Mouse (Mus musculus) NIH3T3 (cell line): Measurements from ENCODE around the gene Pqlc2.

ENCODE experiments used
- DNase-seq: peaks from one replicate; pipeline ENCODE4 v3.0.0-alpha.2; 2012; ENCODE audit warnings: low read depth

Pqlc2 gene

DNA sequence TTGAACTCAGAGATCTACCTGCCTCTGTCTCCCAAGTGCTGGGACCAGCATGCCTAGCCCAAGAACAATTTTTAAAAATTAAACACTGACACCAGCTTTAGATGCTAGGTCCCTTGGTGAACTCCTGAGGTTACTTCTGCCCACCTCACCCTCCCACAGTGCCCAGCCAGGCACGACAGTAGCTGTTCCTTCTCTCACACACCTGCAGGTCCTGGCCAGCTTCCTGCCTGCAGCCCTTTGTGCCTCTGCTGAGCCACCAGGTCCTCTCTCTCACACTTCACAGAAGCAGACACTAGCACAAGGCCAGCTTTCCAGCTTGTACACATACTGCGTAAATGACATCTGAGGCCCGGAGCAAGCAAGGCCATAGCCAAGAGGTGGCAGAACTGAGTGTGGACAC, 5.0 kb downstream of the Pqlc2 start:
- no peak for DNase-seq

GRCm38 (mm10) chr4:139302241-139302640, 8.3 kb downstream of the Pqlc2 start:
- DNase-seq, result no peak

GRCm38 (mm10) chr4:139301780-139302179, 8.7 kb downstream of the Pqlc2 start:
- no peak for DNase-seq

DNA sequence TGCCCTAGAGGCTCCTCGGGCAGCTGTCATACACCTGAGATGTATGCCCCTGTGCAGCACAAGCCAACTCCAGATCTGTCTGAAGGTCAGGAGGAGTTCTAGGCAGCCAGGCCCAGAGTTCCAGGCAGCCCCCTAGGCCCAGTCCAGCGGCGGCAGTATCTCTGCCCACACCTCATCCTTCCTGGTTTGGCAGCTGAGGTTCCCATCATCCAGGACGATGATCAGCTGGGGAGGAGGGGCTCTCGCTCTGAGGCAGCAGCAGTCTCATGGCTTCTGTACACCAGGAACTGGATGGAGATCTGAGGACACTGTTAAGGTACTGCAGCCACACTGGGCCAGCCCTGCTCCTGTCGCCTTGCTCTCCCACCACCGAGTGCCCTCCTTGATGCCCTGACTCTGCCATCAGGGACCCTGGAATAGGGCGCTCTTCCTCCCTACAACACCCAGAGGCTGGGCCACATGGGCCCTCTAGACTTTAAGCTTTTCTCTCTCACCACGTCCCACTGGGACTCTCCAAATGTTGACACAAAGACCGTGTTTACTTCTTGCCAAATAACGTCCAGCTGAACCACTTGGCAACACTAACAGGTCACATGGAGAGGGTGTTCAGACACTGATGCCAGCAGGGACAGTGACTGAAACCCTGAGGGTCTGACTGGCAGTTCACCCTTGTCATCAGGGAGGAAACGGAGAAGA, 11.7 kb downstream of the Pqlc2 start:
- no peak for DNase-seq

GRCm38 (mm10) chr4:139297566-139297965, 12.9 kb downstream of the Pqlc2 start:
- no peak for DNase-seq

DNA sequence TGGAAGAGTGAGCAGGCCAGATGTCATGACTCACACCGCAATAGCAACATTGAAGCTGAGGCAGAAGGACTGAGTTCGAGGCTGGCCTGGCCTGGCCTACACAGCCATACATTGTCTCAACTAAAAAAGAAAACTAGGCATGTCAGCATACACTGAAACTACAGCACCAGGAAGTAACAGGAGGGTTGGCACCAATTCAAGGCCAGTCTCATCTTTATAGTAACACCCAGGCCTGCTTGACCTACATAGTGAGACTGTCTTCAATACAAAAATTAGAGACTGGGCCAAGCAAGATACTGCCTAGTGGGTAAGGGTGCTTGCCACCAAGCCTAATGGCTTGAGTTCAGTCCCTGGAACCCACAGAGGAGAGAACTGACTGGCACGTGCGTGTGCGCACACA, 18.5 kb downstream of the Pqlc2 start:
- DNase-seq, result no peak

GRCm38 (mm10) chr4:139291099-139291498, 19.4 kb downstream of the Pqlc2 start:
- DNase-seq, result no peak

- DNase-seq, result peak; percentile 74
These were observed 21.5 kb downstream of the Pqlc2 start for GRCm38 (mm10) chr4:139289017-139289416.

DNA sequence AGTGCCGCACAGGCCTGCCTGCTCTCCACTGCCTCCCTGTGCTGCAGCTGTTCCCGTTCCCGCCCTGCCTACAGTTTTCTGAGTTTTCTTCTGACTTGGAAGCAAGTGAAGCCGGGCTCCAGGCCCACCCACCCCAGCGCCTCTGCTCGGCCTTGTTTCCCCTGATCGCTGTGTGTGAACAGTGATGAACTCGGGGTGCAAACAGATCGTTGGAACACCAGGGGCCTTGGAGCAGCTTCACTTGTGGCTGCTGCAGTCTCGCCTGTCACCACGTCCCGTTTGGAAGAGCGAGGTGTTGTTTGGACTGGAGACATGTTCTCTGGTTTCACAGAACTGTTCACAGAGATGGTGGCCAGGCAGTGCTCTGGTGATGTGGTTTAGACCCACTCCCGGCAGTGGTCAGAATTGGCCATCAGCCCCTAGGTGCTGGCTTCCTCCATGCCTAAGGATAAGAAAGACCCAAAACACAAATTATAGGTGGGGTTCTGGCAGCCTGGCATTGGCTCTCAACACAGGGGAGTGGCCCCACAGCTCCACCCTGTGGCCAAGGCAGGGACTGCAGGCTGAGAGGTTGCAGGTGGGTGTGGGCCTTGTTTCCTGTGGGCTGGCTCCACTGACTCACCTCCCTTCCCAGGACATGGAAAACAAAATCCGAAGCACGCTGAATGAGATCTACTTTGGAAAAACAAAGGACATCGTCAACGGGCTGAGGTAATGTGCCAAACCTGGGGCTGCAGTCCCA, 23.2 kb downstream of the Pqlc2 start:
- peak; percentile 89 for DNase-seq

DNA sequence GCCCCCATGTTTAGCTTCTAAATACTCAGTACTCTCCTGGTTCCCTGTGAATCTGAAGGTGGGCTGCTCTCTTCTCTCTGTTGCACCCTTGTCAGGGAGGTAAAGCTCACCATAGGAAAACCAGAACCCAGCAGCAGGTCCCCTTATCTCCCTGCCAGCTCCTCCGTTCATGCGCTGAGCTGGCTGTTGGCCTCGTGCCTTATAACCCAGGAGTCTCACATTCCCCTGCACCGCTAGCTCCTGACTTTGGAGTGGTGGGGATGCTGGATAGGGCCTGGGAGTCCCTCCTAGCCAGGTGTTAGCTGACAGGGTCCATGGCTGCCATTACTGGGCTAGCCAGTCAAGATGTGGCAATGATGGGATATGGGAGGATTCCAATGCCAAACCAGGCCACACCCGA, 24.3 kb downstream of the Pqlc2 start:
- no peak for DNase-seq

DNA sequence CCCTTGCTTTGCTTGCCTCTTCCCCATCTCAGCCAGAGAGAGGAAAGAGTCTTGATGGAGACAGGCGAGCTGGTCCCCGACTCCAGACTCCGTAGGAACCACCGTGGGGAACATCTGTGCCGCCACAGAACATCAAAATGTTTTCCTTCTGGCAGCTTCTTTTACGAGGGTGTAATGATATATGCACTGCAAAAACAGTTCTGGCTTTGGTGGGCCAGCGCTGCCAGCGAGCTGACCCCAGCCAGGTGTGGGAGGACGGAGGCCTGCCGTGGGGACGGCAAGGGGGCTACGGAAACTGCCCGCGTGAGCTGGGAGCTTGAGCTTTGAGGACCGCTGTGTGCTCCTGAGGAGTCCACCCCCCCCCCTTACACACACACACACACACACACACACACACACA, 25.6 kb downstream of the Pqlc2 start:
- no peak for DNase-seq

- DNase-seq, result no peak
These were observed 27.5 kb downstream of the Pqlc2 start for GRCm38 (mm10) chr4:139282955-139283417.

GRCm38 (mm10) chr4:139281791-139282345, 28.6 kb downstream of the Pqlc2 start:
- no peak for DNase-seq

GRCm38 (mm10) chr4:139280530-139280929, 30.0 kb downstream of the Pqlc2 start:
- no peak for DNase-seq

- no peak for DNase-seq
These were observed 34.1 kb downstream of the Pqlc2 start for GRCm38 (mm10) chr4:139276411-139276810.

- DNase-seq, result no peak
These were observed 35.9 kb downstream of the Pqlc2 start for GRCm38 (mm10) chr4:139274573-139274972.

DNA sequence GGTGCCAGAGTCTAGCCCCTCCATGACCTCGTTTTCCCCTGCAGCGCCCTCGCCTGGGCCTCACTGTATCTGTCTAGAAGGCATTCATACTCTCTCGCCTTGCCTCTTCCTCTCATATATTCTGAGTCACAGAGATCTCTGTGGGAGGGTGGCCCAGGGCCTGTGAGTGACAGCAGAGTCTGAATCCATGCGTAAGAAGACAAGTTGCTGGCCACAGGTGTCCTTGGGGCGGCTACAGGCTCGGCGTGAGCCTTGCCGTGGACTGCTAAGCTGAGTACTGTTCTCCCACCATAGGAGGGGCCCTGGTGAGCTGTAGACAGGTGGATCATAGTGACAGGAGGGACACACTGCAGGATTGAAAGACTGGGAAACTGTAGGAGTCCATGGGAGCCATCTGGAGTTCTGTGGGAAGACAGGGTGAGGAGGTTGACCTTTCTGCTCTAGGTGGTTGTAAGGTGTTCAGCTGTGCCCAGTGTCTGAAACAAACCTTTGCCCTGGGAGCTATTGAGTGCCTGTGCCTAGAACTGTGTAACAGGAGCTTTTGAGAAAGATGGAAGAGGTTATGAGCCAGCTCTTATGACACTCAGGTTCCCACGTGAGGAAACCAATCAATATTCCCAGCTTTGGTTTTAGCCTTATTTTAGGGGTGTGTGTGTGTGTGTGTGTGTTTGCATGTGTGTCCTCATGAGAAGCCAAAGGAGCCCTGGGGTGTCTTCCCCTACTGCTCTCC, 37.4 kb downstream of the Pqlc2 start:
- DNase-seq, result no peak

- no peak for DNase-seq
These were observed 38.9 kb downstream of the Pqlc2 start for GRCm38 (mm10) chr4:139271562-139271961.

- DNase-seq, result no peak
These were observed 40.3 kb downstream of the Pqlc2 start for GRCm38 (mm10) chr4:139270168-139270567.

GRCm38 (mm10) chr4:139268242-139268641, 42.3 kb downstream of the Pqlc2 start:
- no peak for DNase-seq

DNA sequence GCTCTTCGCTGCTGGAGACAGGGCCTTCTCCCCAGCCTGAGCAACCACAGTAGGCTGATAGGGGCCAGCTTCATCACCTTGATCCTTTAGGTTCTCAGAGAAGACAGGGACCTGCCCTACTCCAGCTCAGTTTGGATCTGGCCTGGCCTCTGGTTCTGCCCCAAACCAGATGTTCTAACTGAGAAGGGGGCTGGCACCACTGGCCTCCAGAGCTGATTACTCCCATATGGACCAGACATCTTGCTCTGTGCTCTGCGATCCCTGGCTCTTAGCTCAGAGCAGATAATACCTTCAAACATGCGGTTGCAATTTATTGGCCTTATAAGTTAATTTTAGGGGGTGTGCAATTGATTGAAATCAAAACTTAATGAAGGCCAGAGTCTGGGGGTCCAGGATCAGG, 43.2 kb downstream of the Pqlc2 start:
- DNase-seq, result peak; percentile 48

DNA sequence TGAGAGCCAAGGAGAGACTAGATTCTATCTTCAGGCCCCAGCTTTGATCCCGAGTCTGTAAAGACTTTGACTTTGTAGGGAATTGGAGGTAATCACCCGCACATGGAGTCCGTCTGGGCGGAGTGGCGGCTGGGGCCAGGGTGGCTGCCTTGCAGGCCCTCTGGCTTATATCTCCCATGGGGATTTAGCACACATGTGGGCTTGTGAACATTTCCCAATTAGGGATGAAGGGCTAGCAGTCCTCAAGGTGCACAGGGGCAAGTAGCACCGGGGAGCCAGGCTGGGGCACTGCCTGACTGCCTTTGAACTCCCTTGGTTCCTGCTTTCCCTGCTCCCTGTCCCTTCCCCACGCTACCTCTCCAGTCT, 44.0 kb downstream of the Pqlc2 start:
- DNase-seq, result no peak
